Mouse (Mus musculus): ENCODE measurements at regions not wholly inside any gene's neighbourhood (a gene's known extent, or its start where the extent isn't known, plus 50 kb on each side); places are given as distances from the start of the nearest gene placed in this dataset.

- H3K9me3 ChIP-seq: no peaks in the 10 kb centered on the region
- 0 out of 2 replicates have a peak, but pooled peaks cover 5% of the 10 kb centered on the region for H3K4me1 ChIP-seq
- no peak overlapping the region for H3K27ac ChIP-seq
- no peak for ATAC-seq (ENCODE audit: low FRiP score, low read depth)
- H3K27me3 ChIP-seq: no peaks in the 10 kb centered on the region
- no peaks in the 10 kb centered on the region for H3K36me3 ChIP-seq
- H3K9ac ChIP-seq: no peak overlapping the region
- 50% methylated on average over 3 of the region's 3 CpGs for WGBS
- no peak overlapping the region for H3K4me2 ChIP-seq (replicated peaks)
- no peak overlapping the region for H3K4me3 ChIP-seq
Observed at GRCm38 (mm10) chr13:101015435-101015834, 182.2 kb upstream of the Slc30a5 start.

- ATAC-seq (ENCODE audit: low FRiP score, low read depth): no peak
Observed at GRCm38 (mm10) chr13:101013604-101014003, 180.4 kb upstream of the Slc30a5 start.

GRCm38 (mm10) chr13:100990646-100991045 lies 157.4 kb upstream of the Slc30a5 start:
- no peaks in the 10 kb centered on the region for H3K27me3 ChIP-seq
- ATAC-seq (ENCODE audit: low FRiP score, low read depth): no peak
- no peaks in the 10 kb centered on the region for H3K9me3 ChIP-seq
- H3K27ac ChIP-seq: no peak overlapping the region
- H3K4me3 ChIP-seq: no peak overlapping the region
- H3K36me3 ChIP-seq: no peaks in the 10 kb centered on the region
- WGBS: 85% methylated on average over 2 of the region's 2 CpGs
- peaks cover 21% of the 10 kb centered on the region for H3K4me1 ChIP-seq
- no peak overlapping the region for H3K9ac ChIP-seq
- no peak overlapping the region for H3K4me2 ChIP-seq (replicated peaks)

More at GRCm38 (mm10) chr13:101013604-101014003, 180.4 kb upstream of the Slc30a5 start:
- H3K4me1 ChIP-seq: 0 out of 2 replicates have a peak, but pooled peaks cover 5% of the 10 kb centered on the region
- H3K4me2 ChIP-seq (replicated peaks): no peak overlapping the region
- no peak overlapping the region for H3K4me3 ChIP-seq
- no peaks in the 10 kb centered on the region for H3K27me3 ChIP-seq
- H3K27ac ChIP-seq: no peak overlapping the region
- H3K9ac ChIP-seq: no peak overlapping the region
- 89% methylated on average over 2 of the region's 2 CpGs for WGBS
- H3K36me3 ChIP-seq: no peaks in the 10 kb centered on the region
- H3K9me3 ChIP-seq: no peaks in the 10 kb centered on the region

- Histone ChIP-seq H3K4me3 (no peak overlapping the region), H3K4me2 (replicated peaks) (no peak overlapping the region), H3K9ac (no peak overlapping the region), H3K36me3 (no peaks in the 10 kb centered on the region), H3K9me3 (no peaks in the 10 kb centered on the region), H3K4me1 (peaks cover 21% of the 10 kb centered on the region), H3K27me3 (no peaks in the 10 kb centered on the region), H3K27ac (peak overlapping the region; percentile 48; the same call in 1 of the 2 replicates)
- ATAC-seq (ENCODE audit: low FRiP score, low read depth): peak; percentile 76
- WGBS: 42% methylated on average over 13 of the region's 13 CpGs
Observed at GRCm38 (mm10) chr13:100988671-100989531, 155.7 kb upstream of the Slc30a5 start.

- Histone ChIP-seq H3K9ac (no peak overlapping the region), H3K4me2 (replicated peaks) (no peak overlapping the region), H3K4me1 (peaks cover 21% of the 10 kb centered on the region), H3K27me3 (no peaks in the 10 kb centered on the region), H3K36me3 (no peaks in the 10 kb centered on the region), H3K4me3 (no peak overlapping the region), H3K27ac (no peak overlapping the region), H3K9me3 (no peaks in the 10 kb centered on the region)
- ATAC-seq (ENCODE audit: low FRiP score, low read depth): no peak
- 85% methylated on average over 5 of the region's 5 CpGs for WGBS
Observed at GRCm38 (mm10) chr13:100988116-100988515, 154.9 kb upstream of the Slc30a5 start.

GRCm38 (mm10) chr13:100975741-100976140 lies 142.5 kb upstream of the Slc30a5 start:
- WGBS: 71% methylated on average over 3 of the region's 3 CpGs
- H3K27ac ChIP-seq: no peak overlapping the region
- H3K27me3 ChIP-seq: no peaks in the 10 kb centered on the region
- ATAC-seq (ENCODE audit: low FRiP score, low read depth): no peak
- peaks cover 7% of the 10 kb centered on the region; the same call in 1 of the 2 replicates for H3K4me1 ChIP-seq
- H3K4me3 ChIP-seq: no peak overlapping the region
- no peak overlapping the region for H3K9ac ChIP-seq
- H3K4me2 ChIP-seq (replicated peaks): no peak overlapping the region
- no peaks in the 10 kb centered on the region for H3K9me3 ChIP-seq
- no peaks in the 10 kb centered on the region for H3K36me3 ChIP-seq

- no peaks in the 10 kb centered on the region for H3K9me3 ChIP-seq
- no peak overlapping the region for H3K27ac ChIP-seq
- no peak for ATAC-seq (ENCODE audit: low FRiP score, low read depth)
- H3K27me3 ChIP-seq: no peaks in the 10 kb centered on the region
- H3K9ac ChIP-seq: no peak overlapping the region
- WGBS: 72% methylated on average over 2 of the region's 2 CpGs
- no peak overlapping the region for H3K4me3 ChIP-seq
- 0 out of 2 replicates have a peak, but pooled peaks cover 3% of the 10 kb centered on the region for H3K4me1 ChIP-seq
- no peak overlapping the region for H3K4me2 ChIP-seq (replicated peaks)
- no peaks in the 10 kb centered on the region for H3K36me3 ChIP-seq
Observed at GRCm38 (mm10) chr13:100971080-100972017, 138.1 kb upstream of the Slc30a5 start.

- no peak overlapping the region for H3K4me2 ChIP-seq (replicated peaks)
- no peak overlapping the region for H3K4me3 ChIP-seq
- WGBS: 88% methylated on average over 4 of the region's 4 CpGs
- no peaks in the 10 kb centered on the region for H3K4me1 ChIP-seq
- no peaks in the 10 kb centered on the region for H3K9me3 ChIP-seq
- no peak overlapping the region for H3K9ac ChIP-seq
- ATAC-seq (ENCODE audit: low FRiP score, low read depth): no peak
- H3K27me3 ChIP-seq: no peaks in the 10 kb centered on the region
- no peaks in the 10 kb centered on the region for H3K36me3 ChIP-seq
- no peak overlapping the region for H3K27ac ChIP-seq
Observed at GRCm38 (mm10) chr13:100962811-100963540, 129.7 kb upstream of the Slc30a5 start.

- Histone ChIP-seq H3K9ac (no peak overlapping the region), H3K4me3 (no peak overlapping the region), H3K4me1 (peaks cover 31% of the 10 kb centered on the region), H3K36me3 (no peaks in the 10 kb centered on the region), H3K27ac (no peak overlapping the region), H3K9me3 (no peaks in the 10 kb centered on the region), H3K27me3 (0 out of 2 replicates have a peak, but pooled peaks cover 3% of the 10 kb centered on the region), H3K4me2 (replicated peaks) (no peak overlapping the region)
- ATAC-seq (ENCODE audit: low FRiP score, low read depth): no peak
- WGBS: 76% methylated on average over 8 of the region's 8 CpGs
Observed at GRCm38 (mm10) chr13:100954598-100955251, 121.5 kb upstream of the Slc30a5 start.

- H3K27ac ChIP-seq: no peak overlapping the region
- 53% methylated on average over 1 of the region's 1 CpGs for WGBS
- no peaks in the 10 kb centered on the region for H3K36me3 ChIP-seq
- no peak for ATAC-seq (ENCODE audit: low FRiP score, low read depth)
- 0 out of 2 replicates have a peak, but pooled peaks cover 3% of the 10 kb centered on the region for H3K27me3 ChIP-seq
- H3K9me3 ChIP-seq: no peaks in the 10 kb centered on the region
- H3K9ac ChIP-seq: no peak overlapping the region
- H3K4me1 ChIP-seq: peaks cover 31% of the 10 kb centered on the region
- H3K4me3 ChIP-seq: no peak overlapping the region
- no peak overlapping the region for H3K4me2 ChIP-seq (replicated peaks)
Observed at GRCm38 (mm10) chr13:100954106-100954505, 120.9 kb upstream of the Slc30a5 start.

GRCm38 (mm10) chr13:100951185-100951508 lies 117.9 kb upstream of the Slc30a5 start:
- no peak overlapping the region for H3K4me2 ChIP-seq (replicated peaks)
- ATAC-seq (ENCODE audit: low FRiP score, low read depth): no peak
- H3K27me3 ChIP-seq: 0 out of 2 replicates have a peak, but pooled peaks cover 3% of the 10 kb centered on the region
- peaks cover 31% of the 10 kb centered on the region for H3K4me1 ChIP-seq
- H3K4me3 ChIP-seq: no peak overlapping the region
- WGBS: 40% methylated on average over 1 of the region's 1 CpGs
- no peaks in the 10 kb centered on the region for H3K36me3 ChIP-seq
- H3K9ac ChIP-seq: no peak overlapping the region
- H3K9me3 ChIP-seq: no peaks in the 10 kb centered on the region
- no peak overlapping the region for H3K27ac ChIP-seq
